Mouse (Mus musculus): ENCODE data around the gene Ece1.

DNA sequence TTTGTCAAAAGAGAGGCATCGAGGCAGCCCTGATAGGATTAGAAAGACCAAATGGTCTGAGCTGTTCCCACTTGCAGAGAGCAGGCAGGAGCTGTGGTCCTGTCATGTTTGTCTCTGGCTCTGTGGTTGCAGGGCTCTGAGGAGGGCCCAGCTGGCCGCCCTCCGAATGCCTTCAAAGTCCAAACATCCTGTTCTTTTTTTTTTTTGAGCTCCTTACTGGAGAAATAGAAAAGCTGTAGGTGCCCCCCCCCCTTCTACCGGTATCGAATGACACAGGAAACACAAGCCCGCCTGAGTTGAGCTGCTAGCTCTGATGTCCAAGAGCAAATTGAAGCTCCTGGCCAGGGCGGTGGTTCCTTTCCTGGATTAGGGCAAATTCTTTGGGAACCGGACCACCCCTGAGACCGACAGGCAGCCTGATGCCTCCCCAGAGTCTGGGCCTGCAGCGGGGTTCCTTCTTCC, 58.5 kb downstream of the Ece1 start:
- no peak for TF ChIP-seq CTCF (IDR thresholded peaks at IDR 0.05; ENCODE audit: low read depth)
- TF ChIP-seq EP300 (optimal IDR thresholded peaks at IDR 0.05), result no peak

Measured in stomach, postnatal 0 days (tissue).